Mouse (Mus musculus) embryonic facial prominence, embryonic 11.5 days (tissue): ENCODE data around the gene Nav1. TPM values are rescaled to one million over a fixed set of nuclear protein-coding genes. Genes with fewer than 3 reads are reported as not detected.

Experiments
- ATAC-seq: fragments of 200-750 bp; cut with Nextera tagmentation; replicated peaks from 2 replicates; pipeline ENCODE4 v1.8.0; 2017; ENCODE audit warnings: low read depth; ENCODE audit not compliant: insufficient number of reproducible peaks, low FRiP score, low TSS enrichment
- DNase-seq: peaks from one replicate; pipeline ENCODE4 v3.0.0-alpha.2; 2015; ENCODE audit warnings: low spot score
- H3K27ac ChIP-seq: fragments of 300-500 bp; sonication (generic); replicated peaks from 2 replicates; pipeline ENCODE4 v1.5.1; 2014; ENCODE audit warnings: mild to moderate bottlenecking, low read depth, low read length, control low read depth
- H3K27me3 ChIP-seq: fragments of 300-500 bp; sonication (generic); 2 replicates; pipeline ENCODE4 v1.6.1; 2014; ENCODE audit warnings: mild to moderate bottlenecking, low read length, moderate library complexity, mixed read lengths; ENCODE audit not compliant: control insufficient read depth, insufficient read depth
- H3K36me3 ChIP-seq: fragments of 300-500 bp; sonication (generic); replicated peaks from 2 replicates; pipeline ENCODE4 v1.6.1; 2014; ENCODE audit warnings: low read depth, mild to moderate bottlenecking, low read length, moderate library complexity, mixed read lengths; ENCODE audit not compliant: control insufficient read depth, insufficient read depth
- H3K4me1 ChIP-seq: fragments of 300-500 bp; sonication (generic); 2 replicates; pipeline ENCODE4 v1.6.1; 2014; ENCODE audit warnings: low read length, mixed read lengths; ENCODE audit not compliant: control insufficient read depth, insufficient read depth
- H3K4me2 ChIP-seq: fragments of 300-500 bp; sonication (generic); 2 replicates; pipeline ENCODE4 v1.6.1; 2014; ENCODE audit warnings: low read depth, mild to moderate bottlenecking, control low read depth, low read length, moderate library complexity
- H3K4me3 ChIP-seq: fragments of 300-500 bp; sonication (generic); 2 replicates; pipeline ENCODE4 v1.5.1; 2014; ENCODE audit warnings: low read depth, low read length, control low read depth
- H3K9ac ChIP-seq: fragments of 300-500 bp; sonication (generic); replicated peaks from 2 replicates; pipeline ENCODE4 v1.6.1; 2014; ENCODE audit warnings: mild to moderate bottlenecking, control low read depth, low read length
- H3K9me3 ChIP-seq: fragments of 300-500 bp; sonication (generic); replicated peaks from 2 replicates; pipeline ENCODE4 v1.6.1; 2016; ENCODE audit warnings: mild to moderate bottlenecking, low read length, inconsistent platforms, mixed read lengths; ENCODE audit not compliant: control insufficient read depth
- WGBS: fragments of 180-500 bp; shearing (Covaris S2); extraction: QIAGEN DNeasy Blood & Tissue Kit; methylation state at CpG from one replicate; pipeline ENCODE4 v1.1.7; 2014; 5-methylcytosine and 5-hydroxymethylcytosine counted together
- microRNA-seq: library from miRNA; unstranded; fragments of <30 nt; microRNA quantifications from one replicate; pipeline ENCODE4, GENCODE M21; 2016; ENCODE audit warnings: borderline number of aligned reads
- polyA plus RNA-seq: library from polyadenylated mRNA; unstranded; fragments of >200 nt; fragmentation: Nextera tagmentation; extraction: Ambion mirVana; gene quantifications from 2 replicates; pipeline ENCODE4 v1.2.1, GENCODE M21; 2014

Gene Nav1
- polyA plus RNA-seq, 1 experiment from 2014 or later: 11.9 TPM

- no peak overlapping the region for H3K27ac ChIP-seq
- no peak overlapping the region for H3K4me3 ChIP-seq
- DNase-seq: no peak
These were observed 201.7 kb downstream of the Nav1 start for GRCm38 (mm10) chr1:135405356-135405755.

GRCm38 (mm10) chr1:135401452-135402110 lies 205.5 kb downstream of the Nav1 start:
- Histone ChIP-seq H3K27ac (no peak overlapping the region), H3K9me3 (no peaks in the 10 kb centered on the region), H3K4me2 (no peak overlapping the region), H3K36me3 (peaks cover 20% of the 10 kb centered on the region; the same call in 1 of the 2 replicates), H3K27me3 (no peaks in the 10 kb centered on the region), H3K9ac (no peak overlapping the region), H3K4me3 (no peak overlapping the region), H3K4me1 (no peaks in the 10 kb centered on the region)
- ATAC-seq: no peak
- 92% methylated on average over 3 of the region's 3 CpGs for WGBS
- DNase-seq: no peak

More at GRCm38 (mm10) chr1:135405356-135405755, 201.7 kb downstream of the Nav1 start:
- H3K9me3 ChIP-seq: no peaks in the 10 kb centered on the region
- no peak overlapping the region for H3K9ac ChIP-seq
- ATAC-seq: no peak
- H3K4me2 ChIP-seq: no peak overlapping the region
- H3K27me3 ChIP-seq: no peaks in the 10 kb centered on the region
- peaks cover 17% of the 10 kb centered on the region for H3K36me3 ChIP-seq
- WGBS: 92% methylated on average over 7 of the region's 7 CpGs
- H3K4me1 ChIP-seq: no peaks in the 10 kb centered on the region

GRCm38 (mm10) chr1:135399466-135399865 lies 207.6 kb downstream of the Nav1 start:
- H3K27me3 ChIP-seq: no peaks in the 10 kb centered on the region
- H3K9me3 ChIP-seq: no peaks in the 10 kb centered on the region
- H3K9ac ChIP-seq: no peak overlapping the region
- WGBS: 95% methylated on average over 5 of the region's 5 CpGs
- H3K27ac ChIP-seq: no peak overlapping the region
- no peak overlapping the region for H3K4me2 ChIP-seq
- peaks cover 22% of the 10 kb centered on the region for H3K36me3 ChIP-seq
- DNase-seq: no peak
- H3K4me3 ChIP-seq: no peak overlapping the region
- no peaks in the 10 kb centered on the region for H3K4me1 ChIP-seq
- ATAC-seq: no peak

GRCm38 (mm10) chr1:135385161-135385560 lies 221.9 kb downstream of the Nav1 start:
- ATAC-seq (no peak), DNase-seq (no peak)
- Histone ChIP-seq H3K9ac (no peak overlapping the region), H3K36me3 (peaks cover 28% of the 10 kb centered on the region), H3K4me3 (no peak overlapping the region), H3K27me3 (no peaks in the 10 kb centered on the region), H3K9me3 (no peaks in the 10 kb centered on the region), H3K4me1 (no peaks in the 10 kb centered on the region), H3K27ac (no peak overlapping the region), H3K4me2 (no peak overlapping the region)
- 89% methylated on average over 9 of the region's 9 CpGs for WGBS

Small RNAs within 50 kb of the gene (microRNA-seq; reads per million reads assigned to microRNA genes)
- gene Mir1231: not detected

Other genes starting within 250 kb of the Nav1 start
- 29.2 and 32.3 TPM in 2 replicates for gene Shisa4, start 232.1 kb downstream of the Nav1 start, polyA plus RNA-seq
- gene Ipo9, start 176.8 kb downstream of the Nav1 start, polyA plus RNA-seq: 193 and 205 TPM in 2 replicates
- gene Csrp1, start 112.8 kb upstream of the Nav1 start, polyA plus RNA-seq: 52.9 and 53.2 TPM in 2 replicates
- 33.5 and 35.3 TPM in 2 replicates for gene Phlda3, start 158.8 kb upstream of the Nav1 start, polyA plus RNA-seq
- gene Tnni1, start 172.1 kb upstream of the Nav1 start, polyA plus RNA-seq: 12.5 and 19.1 TPM in 2 replicates
- gene Lad1, start 211.3 kb upstream of the Nav1 start, polyA plus RNA-seq: 3.7 and 4.2 TPM in 2 replicates
- 4.0 and 14.1 TPM in 2 replicates for gene Tnnt2, start 229.1 kb upstream of the Nav1 start, polyA plus RNA-seq